Mouse (Mus musculus): ENCODE data around the gene Ttll5. TPM values are rescaled to one million over a fixed set of nuclear protein-coding genes. Genes with fewer than 3 reads are reported as not detected.

Ttll5 gene
- total and polyA plus RNA-seq, 3 experiments: 17.9 to 59.1 (median 40.6) TPM

DNA sequence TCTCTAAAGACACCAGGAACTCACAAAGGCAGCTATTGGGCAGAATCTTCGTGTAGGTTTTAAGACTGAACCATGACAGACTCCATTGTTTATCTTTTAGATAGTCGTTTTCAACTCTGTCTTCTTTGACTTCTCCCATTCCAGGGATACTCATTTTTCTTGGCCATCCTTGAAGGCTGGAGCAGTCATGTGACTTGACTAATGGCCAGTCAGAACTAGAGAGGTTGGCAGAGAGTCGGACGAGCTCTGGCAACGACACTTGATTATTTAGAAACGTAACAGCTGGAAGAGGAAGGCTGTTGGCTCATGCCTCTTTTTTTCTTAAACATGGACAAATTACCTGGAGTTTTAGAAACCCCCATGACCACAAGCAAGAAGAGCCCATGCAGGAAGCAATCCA, 234.9 kb downstream of the Ttll5 start:
- ATAC-seq (ENCODE audit: extremely low read depth, insufficient number of reproducible peaks, low FRiP score, poor library complexity, severe bottlenecking) (no peak), DNase-seq (ENCODE audit: low spot score) (no peak)
- Histone ChIP-seq H3K27me3 (ENCODE audit: insufficient read depth, low read length) (0 out of 2 replicates have a peak, but pooled peaks cover 4% of the 10 kb centered on the region), H3K4me3 (ENCODE audit: low read depth, low read length) (no peak overlapping the region), H3K9me3 (replicated peaks) (no peaks in the 10 kb centered on the region), H3K4me1 (ENCODE audit: insufficient read depth, low read depth, low read length) (peaks cover 3% of the 10 kb centered on the region; the same call in 1 of the 2 replicates), H3K36me3 (replicated peaks) (peaks cover 33% of the 10 kb centered on the region)
- TF ChIP-seq GATA1 (IDR thresholded peaks at IDR 0.05; ENCODE audit: borderline replicate concordance, low read length) (no peak), GATA2 (IDR thresholded peaks at IDR 0.05; ENCODE audit: borderline replicate concordance, low read depth, low read length) (no peak), CTCF (IDR thresholded peaks at IDR 0.05; ENCODE audit: low read depth, low read length) (no peak), TAL1 (conservative IDR thresholded peaks at IDR 0.05; ENCODE audit: low read depth, low read length) (no peak), POLR2AphosphoS5 (IDR thresholded peaks at IDR 0.05; ENCODE audit: insufficient replicate concordance, low read depth, low read length) (no peak)

DNA sequence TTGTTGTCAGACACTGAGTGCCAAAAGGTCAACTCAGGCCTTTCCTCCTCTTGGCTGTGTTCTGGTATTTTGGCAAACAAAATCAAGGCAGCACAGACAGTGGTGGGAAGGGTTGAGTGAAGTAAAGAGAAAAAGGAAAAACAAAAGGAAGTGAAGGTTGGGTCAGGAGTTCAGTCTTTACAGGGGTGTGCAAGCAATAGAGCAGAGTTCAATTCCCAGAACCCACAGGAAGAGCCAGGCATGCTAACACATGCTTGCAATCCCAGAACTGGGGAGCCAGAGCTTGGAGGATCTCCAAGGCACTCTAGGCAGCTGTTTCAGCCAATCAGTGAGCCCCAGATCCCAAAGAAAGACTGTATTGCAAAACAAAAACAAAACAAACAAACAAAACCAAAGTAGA, 240.3 kb downstream of the Ttll5 start:
- Histone ChIP-seq H3K4me3 (ENCODE audit: low read depth, low read length) (no peak overlapping the region), H3K36me3 (replicated peaks) (no peaks in the 10 kb centered on the region), H3K9me3 (replicated peaks) (no peaks in the 10 kb centered on the region), H3K27me3 (ENCODE audit: insufficient read depth, low read length) (peaks cover 7% of the 10 kb centered on the region; the same call in 1 of the 2 replicates), H3K4me1 (ENCODE audit: insufficient read depth, low read depth, low read length) (peaks cover 3% of the 10 kb centered on the region; the same call in 1 of the 2 replicates)
- TF ChIP-seq POLR2AphosphoS5 (IDR thresholded peaks at IDR 0.05; ENCODE audit: insufficient replicate concordance, low read depth, low read length) (no peak), CTCF (IDR thresholded peaks at IDR 0.05; ENCODE audit: low read depth, low read length) (no peak), GATA1 (IDR thresholded peaks at IDR 0.05; ENCODE audit: borderline replicate concordance, low read length) (no peak), GATA2 (IDR thresholded peaks at IDR 0.05; ENCODE audit: borderline replicate concordance, low read depth, low read length) (no peak), TAL1 (conservative IDR thresholded peaks at IDR 0.05; ENCODE audit: low read depth, low read length) (no peak)
- DNase-seq (ENCODE audit: low spot score): no peak
- ATAC-seq (ENCODE audit: extremely low read depth, insufficient number of reproducible peaks, low FRiP score, poor library complexity, severe bottlenecking): no peak

DNA sequence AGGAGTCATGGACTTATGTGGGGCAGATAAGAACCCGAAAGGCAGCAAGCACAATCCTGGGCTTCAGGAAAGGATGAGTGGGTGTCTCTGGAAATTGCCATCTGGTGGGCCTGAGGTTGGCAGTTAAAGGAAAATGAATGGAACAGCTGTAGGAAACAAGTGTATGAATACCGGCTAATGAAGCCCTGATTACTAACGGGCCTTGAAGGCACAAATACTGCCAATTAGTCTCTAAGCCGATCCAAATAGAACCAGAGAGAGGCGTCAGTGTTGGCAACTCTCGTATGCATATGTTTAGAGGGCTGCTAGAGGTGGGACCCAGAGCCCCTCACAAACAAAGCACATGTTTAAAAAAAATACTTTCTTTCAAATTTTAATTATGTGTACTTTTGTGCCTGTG, 247.0 kb downstream of the Ttll5 start:
- DNase-seq (ENCODE audit: low spot score): no peak
- no peak for TF ChIP-seq TAL1 (conservative IDR thresholded peaks at IDR 0.05; ENCODE audit: low read depth, low read length)
- TF ChIP-seq CTCF (IDR thresholded peaks at IDR 0.05; ENCODE audit: low read depth, low read length): no peak
- TF ChIP-seq GATA1 (IDR thresholded peaks at IDR 0.05; ENCODE audit: borderline replicate concordance, low read length): no peak
- no peak for TF ChIP-seq GATA2 (IDR thresholded peaks at IDR 0.05; ENCODE audit: borderline replicate concordance, low read depth, low read length)
- TF ChIP-seq POLR2AphosphoS5 (IDR thresholded peaks at IDR 0.05; ENCODE audit: insufficient replicate concordance, low read depth, low read length): no peak
- Histone ChIP-seq H3K36me3 (replicated peaks) (no peaks in the 10 kb centered on the region), H3K9me3 (replicated peaks) (no peaks in the 10 kb centered on the region), H3K4me3 (ENCODE audit: low read depth, low read length) (no peak overlapping the region), H3K27me3 (ENCODE audit: insufficient read depth, low read length) (peaks cover 17% of the 10 kb centered on the region), H3K4me1 (ENCODE audit: insufficient read depth, low read depth, low read length) (no peaks in the 10 kb centered on the region)
- no peak for ATAC-seq (ENCODE audit: extremely low read depth, insufficient number of reproducible peaks, low FRiP score, poor library complexity, severe bottlenecking)

DNA sequence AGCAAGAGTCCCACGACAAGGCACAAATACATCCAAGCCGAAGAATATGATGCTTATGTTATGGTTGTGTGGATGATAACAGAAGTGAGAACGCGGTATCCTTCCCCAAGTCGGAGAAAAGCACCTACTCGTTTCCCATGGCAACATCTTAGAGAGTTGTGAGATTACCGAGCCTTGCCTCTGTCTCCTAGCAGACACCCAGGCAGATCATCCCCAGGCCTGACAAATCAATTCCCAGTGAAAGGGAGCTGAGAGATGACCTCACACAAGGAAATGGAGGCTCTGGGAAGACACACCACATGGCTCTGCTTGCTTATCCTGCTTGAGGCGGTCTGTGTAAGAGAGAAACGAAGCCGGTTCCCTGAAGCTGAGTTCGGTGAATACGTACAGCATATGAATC, 250.2 kb downstream of the Ttll5 start:
- DNase-seq (ENCODE audit: low spot score): no peak
- no peaks in the 10 kb centered on the region for H3K36me3 ChIP-seq (replicated peaks)
- no peaks in the 10 kb centered on the region for H3K9me3 ChIP-seq (replicated peaks)
- H3K4me3 ChIP-seq (ENCODE audit: low read depth, low read length): no peak overlapping the region
- no peak for ATAC-seq (ENCODE audit: extremely low read depth, insufficient number of reproducible peaks, low FRiP score, poor library complexity, severe bottlenecking)
- TF ChIP-seq GATA2 (IDR thresholded peaks at IDR 0.05; ENCODE audit: borderline replicate concordance, low read depth, low read length): no peak
- TF ChIP-seq TAL1 (conservative IDR thresholded peaks at IDR 0.05; ENCODE audit: low read depth, low read length): no peak
- no peak for TF ChIP-seq CTCF (IDR thresholded peaks at IDR 0.05; ENCODE audit: low read depth, low read length)
- no peak for TF ChIP-seq GATA1 (IDR thresholded peaks at IDR 0.05; ENCODE audit: borderline replicate concordance, low read length)
- no peak for TF ChIP-seq POLR2AphosphoS5 (IDR thresholded peaks at IDR 0.05; ENCODE audit: insufficient replicate concordance, low read depth, low read length)
- H3K27me3 ChIP-seq (ENCODE audit: insufficient read depth, low read length): peaks cover 35% of the 10 kb centered on the region
- peaks cover 21% of the 10 kb centered on the region for H3K4me1 ChIP-seq (ENCODE audit: insufficient read depth, low read depth, low read length)

DNA sequence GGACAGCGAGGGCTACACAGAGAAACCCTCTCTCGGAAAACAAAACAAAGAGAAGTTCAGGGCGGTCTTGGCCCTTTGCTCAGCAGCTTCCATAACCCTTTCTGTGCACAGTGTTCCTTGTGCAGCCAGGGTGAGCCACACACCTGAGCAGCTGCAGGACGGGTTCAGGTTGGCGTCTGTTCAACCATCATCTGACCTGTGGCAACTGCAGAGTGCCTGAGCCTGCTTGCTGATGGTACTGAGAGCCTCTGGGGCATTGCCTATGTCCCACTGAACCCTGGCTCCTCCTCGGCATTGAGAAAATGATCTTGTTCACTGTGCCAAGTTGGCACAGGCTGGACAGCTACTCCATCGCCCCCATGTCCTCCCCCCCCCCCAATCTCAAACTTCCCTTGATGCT, 250.9 kb downstream of the Ttll5 start:
- no peak for DNase-seq (ENCODE audit: low spot score)
- Histone ChIP-seq H3K36me3 (replicated peaks) (no peaks in the 10 kb centered on the region), H3K27me3 (ENCODE audit: insufficient read depth, low read length) (peaks cover 38% of the 10 kb centered on the region), H3K4me1 (ENCODE audit: insufficient read depth, low read depth, low read length) (peaks cover 21% of the 10 kb centered on the region), H3K4me3 (ENCODE audit: low read depth, low read length) (no peak overlapping the region), H3K9me3 (replicated peaks) (no peaks in the 10 kb centered on the region)
- TF ChIP-seq POLR2AphosphoS5 (IDR thresholded peaks at IDR 0.05; ENCODE audit: insufficient replicate concordance, low read depth, low read length) (no peak), GATA2 (IDR thresholded peaks at IDR 0.05; ENCODE audit: borderline replicate concordance, low read depth, low read length) (no peak), CTCF (IDR thresholded peaks at IDR 0.05; ENCODE audit: low read depth, low read length) (no peak), GATA1 (IDR thresholded peaks at IDR 0.05; ENCODE audit: borderline replicate concordance, low read length) (no peak), TAL1 (conservative IDR thresholded peaks at IDR 0.05; ENCODE audit: low read depth, low read length) (no peak)
- no peak for ATAC-seq (ENCODE audit: extremely low read depth, insufficient number of reproducible peaks, low FRiP score, poor library complexity, severe bottlenecking)

DNA sequence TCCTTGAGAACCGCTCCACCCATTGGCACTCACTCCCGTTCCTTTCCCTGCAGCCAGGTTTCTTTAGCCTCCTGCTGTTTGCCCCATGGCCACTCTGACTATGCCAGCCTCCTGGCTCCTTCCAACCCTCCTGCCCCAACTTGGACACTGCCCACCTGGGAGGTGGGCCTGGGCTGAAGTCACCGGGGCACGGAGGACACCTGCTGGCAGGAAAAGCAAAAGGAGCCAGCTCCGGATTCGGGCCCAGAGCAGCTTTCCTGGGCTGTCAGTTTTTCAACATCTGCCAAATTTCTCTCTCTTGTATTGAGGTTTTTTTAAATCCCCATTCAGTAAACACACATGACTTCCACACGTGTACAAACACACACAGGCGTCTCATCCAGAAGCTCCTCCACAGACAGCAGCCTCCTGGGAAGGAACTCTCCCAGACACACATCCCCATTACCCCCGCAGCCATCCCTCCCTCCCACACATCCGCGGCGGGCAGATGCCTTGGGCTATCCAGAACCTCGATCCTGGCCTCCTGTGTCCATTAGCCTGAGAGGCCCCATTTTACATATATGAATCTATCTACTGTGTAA, 252.0 kb downstream of the Ttll5 start:
- Histone ChIP-seq H3K9me3 (replicated peaks) (no peaks in the 10 kb centered on the region), H3K4me1 (ENCODE audit: insufficient read depth, low read depth, low read length) (peaks cover 21% of the 10 kb centered on the region), H3K4me3 (ENCODE audit: low read depth, low read length) (no peak overlapping the region), H3K27me3 (ENCODE audit: insufficient read depth, low read length) (peaks cover 46% of the 10 kb centered on the region), H3K36me3 (replicated peaks) (no peaks in the 10 kb centered on the region)
- DNase-seq (ENCODE audit: low spot score) (no peak), ATAC-seq (ENCODE audit: extremely low read depth, insufficient number of reproducible peaks, low FRiP score, poor library complexity, severe bottlenecking) (no peak)
- TF ChIP-seq GATA1 (IDR thresholded peaks at IDR 0.05; ENCODE audit: borderline replicate concordance, low read length) (no peak), GATA2 (IDR thresholded peaks at IDR 0.05; ENCODE audit: borderline replicate concordance, low read depth, low read length) (no peak), CTCF (IDR thresholded peaks at IDR 0.05; ENCODE audit: low read depth, low read length) (no peak), POLR2AphosphoS5 (IDR thresholded peaks at IDR 0.05; ENCODE audit: insufficient replicate concordance, low read depth, low read length) (no peak), TAL1 (conservative IDR thresholded peaks at IDR 0.05; ENCODE audit: low read depth, low read length) (no peak)
